Mouse (Mus musculus) right cerebral cortex, postnatal 10 days (tissue): ENCODE data around the gene Xrcc3.

Experiments
- DNase-seq, 2 experiments: peaks; one replicate each; pipeline ENCODE4 v3.0.0; 2021; ENCODE audit warnings: low spot score in 2 of 2

The Xrcc3 gene

DNA sequence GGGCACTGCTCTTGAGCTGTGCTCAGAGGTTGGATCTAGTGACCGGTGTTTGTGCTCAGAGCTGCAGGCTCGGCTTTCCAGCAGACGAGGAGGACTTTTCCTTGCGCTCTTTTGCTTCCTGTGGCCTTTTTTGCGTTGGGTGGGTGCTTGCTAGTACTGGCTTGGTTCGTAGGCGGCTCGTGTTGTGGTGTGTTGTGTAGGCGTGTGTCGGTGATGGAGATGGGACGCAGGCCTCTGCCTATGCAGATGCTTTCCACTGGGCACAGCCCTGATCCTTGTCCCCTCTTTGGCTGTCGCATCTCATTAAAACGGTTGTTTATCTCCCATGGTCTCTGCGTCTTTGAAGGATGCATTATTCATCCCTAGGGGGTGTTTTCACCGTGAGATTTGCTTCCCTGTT lies 38.8 kb downstream of the Xrcc3 start:
- DNase-seq = no peak

DNA sequence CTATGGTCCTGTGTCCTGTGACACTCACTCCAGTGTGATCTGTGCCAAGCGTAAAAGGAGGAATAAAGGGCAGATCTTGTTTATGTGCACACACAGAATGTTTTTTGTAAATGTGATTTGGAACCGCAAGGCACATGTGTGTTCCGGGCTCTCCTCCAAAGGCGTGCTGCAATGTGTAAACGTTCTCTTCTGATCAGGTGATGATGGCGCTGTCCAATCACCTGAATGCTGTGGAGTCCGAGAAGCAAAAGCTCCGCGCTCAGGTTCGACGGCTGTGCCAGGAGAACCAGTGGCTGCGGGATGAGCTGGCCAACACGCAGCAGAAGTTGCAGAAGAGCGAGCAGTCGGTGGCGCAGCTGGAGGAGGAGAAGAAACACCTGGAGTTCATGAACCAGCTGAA lies 39.5 kb downstream of the Xrcc3 start:
- DNase-seq = no peak

- no peak for DNase-seq
Observed at GRCm38 (mm10) chr12:111770651-111771050, 43.0 kb downstream of the Xrcc3 start.

DNA sequence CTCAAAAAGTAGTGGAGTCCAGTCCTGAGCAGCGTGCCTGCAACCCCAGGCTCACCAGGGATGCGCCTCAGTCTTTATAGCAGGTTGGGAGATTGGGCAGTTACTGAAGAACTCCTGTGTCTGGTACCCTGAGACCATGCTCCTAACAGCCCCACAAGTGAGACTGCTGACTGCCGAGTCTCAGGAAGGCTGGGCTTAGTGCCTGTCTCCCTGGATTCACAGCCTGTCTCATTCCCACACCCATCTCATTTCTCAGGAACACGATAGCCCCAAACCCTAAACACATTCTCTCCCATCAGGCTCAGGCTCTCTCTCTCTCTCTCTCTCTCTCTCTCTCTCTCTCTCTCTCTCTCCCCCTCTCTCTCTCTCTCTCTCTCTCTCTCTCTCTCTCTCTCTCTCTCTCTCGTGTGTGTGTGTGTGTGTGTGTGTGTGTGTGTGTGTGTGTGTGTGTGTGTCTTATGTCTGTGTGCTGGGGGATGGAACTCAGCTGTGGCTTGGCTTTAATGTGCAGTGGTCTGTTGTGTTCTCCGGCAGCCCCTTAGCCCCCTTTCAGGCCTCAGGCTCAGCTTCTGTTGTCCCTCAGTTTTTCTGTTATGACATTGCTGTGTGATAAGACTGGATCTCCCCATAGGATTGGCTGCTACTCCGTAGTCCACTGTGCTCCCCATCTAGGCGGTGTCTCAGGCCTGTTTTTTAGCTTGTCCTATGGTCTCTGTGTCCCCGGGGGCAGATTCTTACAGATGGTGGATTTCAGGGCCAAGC lies 43.7 kb downstream of the Xrcc3 start:
- no peak for DNase-seq

- DNase-seq = peak; percentile 62 to 69
Observed at GRCm38 (mm10) chr12:111769306-111769705, 44.4 kb downstream of the Xrcc3 start.

DNA sequence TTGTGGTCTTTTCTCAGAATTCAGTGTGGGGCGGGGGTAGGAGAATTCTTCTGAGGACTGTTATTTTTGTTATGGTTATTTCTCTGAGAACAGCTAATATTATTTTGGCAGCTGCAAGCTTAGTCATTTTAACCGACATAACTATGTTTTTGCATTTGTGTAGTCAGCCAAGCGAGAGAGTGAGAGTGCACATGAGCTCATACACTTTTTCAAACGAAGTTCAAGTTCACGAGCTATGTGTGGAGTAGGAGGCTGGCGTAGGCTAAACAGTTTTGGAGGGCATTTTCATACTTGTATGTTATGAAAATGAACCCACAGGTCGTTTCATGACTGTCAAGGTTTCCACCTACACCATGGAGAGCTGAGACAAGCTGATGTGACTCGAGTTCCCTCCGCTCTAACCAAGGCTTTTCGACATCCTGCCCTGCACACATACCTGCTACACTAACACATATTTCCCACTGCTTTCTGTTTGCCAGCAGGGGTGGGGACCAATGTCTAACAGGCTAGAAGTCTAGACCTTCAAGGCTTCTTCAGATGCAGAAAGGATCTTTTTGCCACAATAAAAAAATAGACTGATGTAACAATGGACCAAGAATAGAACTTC lies 45.2 kb downstream of the Xrcc3 start:
- DNase-seq = no peak

GRCm38 (mm10) chr12:111766313-111767236 lies 47.1 kb downstream of the Xrcc3 start:
- no peak for DNase-seq

GRCm38 (mm10) chr12:111762620-111763280 lies 50.9 kb downstream of the Xrcc3 start:
- no peak for DNase-seq

- no peak for DNase-seq
Observed at GRCm38 (mm10) chr12:111760306-111760908, 53.3 kb downstream of the Xrcc3 start.

DNA sequence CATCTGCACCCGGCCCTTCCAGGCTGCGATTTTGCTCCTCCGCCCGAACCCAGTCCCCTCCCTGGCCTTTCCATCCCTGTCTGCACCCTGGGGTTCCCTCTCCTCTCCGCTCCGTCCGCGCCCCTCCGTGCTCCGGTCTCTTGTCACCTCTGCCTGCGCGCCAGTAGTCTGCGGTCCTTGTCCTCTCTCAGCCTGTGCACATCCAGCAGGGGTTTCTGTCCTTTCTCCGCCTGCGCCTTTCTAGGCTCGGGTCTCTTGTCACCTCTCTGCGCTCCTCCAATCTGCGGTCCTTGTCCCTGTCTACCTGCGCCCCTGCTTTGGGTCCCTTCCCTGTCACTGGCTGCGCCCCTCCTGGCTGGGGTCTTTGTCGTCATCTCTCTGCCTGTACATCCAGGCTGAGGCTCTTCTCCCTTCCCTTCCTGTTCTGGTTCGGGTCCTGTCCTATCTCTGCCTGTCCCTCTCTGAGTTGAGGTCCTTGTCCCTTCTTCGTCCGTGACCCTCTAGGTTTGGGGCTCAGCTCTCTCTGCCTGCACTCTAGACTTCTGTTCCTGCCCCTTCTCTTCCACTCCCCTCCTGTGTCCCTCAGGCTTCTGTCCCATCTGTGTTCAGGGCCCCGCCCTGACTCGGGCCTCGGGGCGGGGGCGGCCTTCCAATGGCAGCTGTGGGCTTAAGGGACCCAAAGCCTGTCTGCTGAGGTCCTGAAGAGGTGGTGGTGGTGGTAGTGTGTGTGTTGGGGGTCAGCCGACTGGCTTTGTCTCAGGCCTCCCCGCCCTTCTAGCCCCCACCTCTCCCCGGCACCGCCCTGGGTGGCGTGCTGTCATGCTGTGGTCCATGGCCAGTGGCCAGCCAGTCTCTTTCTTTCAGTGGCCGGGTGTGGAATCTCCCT lies 54.3 kb downstream of the Xrcc3 start:
- DNase-seq = peak; percentile 61 to 71

GRCm38 (mm10) chr12:111758381-111759175 lies 55.1 kb downstream of the Xrcc3 start, which contains the start of gene Klc1:
Klc1 (plus strand) TSS chr12:111758849.
- peak; percentile 85 to 90 for DNase-seq

GRCm38 (mm10) chr12:111757561-111758325 lies 55.9 kb downstream of the Xrcc3 start:
- DNase-seq = no peak

DNA sequence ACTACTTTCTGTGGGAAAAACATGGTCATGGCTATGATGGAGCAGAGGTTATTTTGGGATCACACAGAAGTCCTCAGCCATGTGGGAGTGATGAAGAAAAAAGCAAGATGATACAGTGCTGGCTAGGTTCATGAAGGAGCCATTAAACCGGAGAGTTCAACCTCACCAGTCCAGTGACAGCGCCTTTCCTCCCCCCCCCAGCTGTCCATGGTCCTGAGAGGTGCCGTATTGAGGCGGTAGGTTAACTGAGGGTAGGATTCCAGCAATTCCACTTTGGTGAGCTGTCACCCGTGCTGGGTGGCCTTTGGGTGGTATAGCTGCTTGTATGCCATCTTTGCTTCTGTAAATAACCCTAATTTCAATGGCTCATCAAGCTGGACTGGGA lies 57.0 kb downstream of the Xrcc3 start:
- DNase-seq = no peak

- DNase-seq = no peak
Observed at GRCm38 (mm10) chr12:111756082-111756697, 57.5 kb downstream of the Xrcc3 start.

- DNase-seq = no peak
Observed at GRCm38 (mm10) chr12:111755231-111755630, 58.4 kb downstream of the Xrcc3 start.

GRCm38 (mm10) chr12:111754710-111755109 lies 59.0 kb downstream of the Xrcc3 start:
- DNase-seq = no peak

GRCm38 (mm10) chr12:111753347-111753746 lies 60.3 kb downstream of the Xrcc3 start:
- DNase-seq = no peak
